18 mouse cellular contexts compared by ENCODE assay signal in genomic region chr11:119956590-119956989, GRCm38 (mm10). TPM values are rescaled to one million over a fixed set of nuclear protein-coding genes. Genes with fewer than 3 reads are reported as not detected.
DNase-seq lines count a peak whose midpoint lies in the region; ATAC-seq and TF ChIP-seq lines count a peak whose summit lies in the region.
"Had no signal": no experiment of that assay in that cellular context is flagged by ENCODE, and none has a peak within 500 bp of the region (broad histone marks: within the 10 kb centered on the region; RNA-seq: fewer than 3 reads in every experiment).

No protein-coding gene starts in this region.

- 67% methylated on average over 13 of the region's 13 CpGs for WGBS in embryonic facial prominence, embryonic 15.5 days

- H3K36me3 ChIP-seq in embryonic facial prominence, embryonic 15.5 days: 0 out of 2 replicates have a peak, but pooled peaks cover 5% of the 10 kb centered on the region
- H3K36me3 ChIP-seq: forebrain, embryonic 12.5 days had no signal

- 0 out of 2 replicates have a peak, but pooled peaks have one; percentile 25 for ATAC-seq in embryonic facial prominence, embryonic 15.5 days (ENCODE audit: insufficient number of reproducible peaks, low FRiP score, low TSS enrichment, low read depth)
- ATAC-seq: hindbrain, embryonic 16.5 days had no signal

- H3K27me3 ChIP-seq in embryonic facial prominence, embryonic 15.5 days: no peaks in the 10 kb centered on the region
- H3K27me3 ChIP-seq: forebrain, embryonic 12.5 days had no signal

- H3K4me2 ChIP-seq in embryonic facial prominence, embryonic 15.5 days (replicated peaks): no peak overlapping the region
- H3K4me2 ChIP-seq: forebrain, embryonic 12.5 days had no signal

- H3K9me3 ChIP-seq in embryonic facial prominence, embryonic 15.5 days (replicated peaks): no peaks in the 10 kb centered on the region
- H3K9me3 ChIP-seq: forebrain, embryonic 12.5 days; heart, embryonic 10.5 days; hindbrain, embryonic 10.5 days had no signal

- TF ChIP-seq CTCF in layer of hippocampus, adult 2 months (conservative IDR thresholded peaks at IDR 0.05): no peak
- TF ChIP-seq CTCF in cortical plate, adult 2 months (IDR thresholded peaks at IDR 0.05; ENCODE audit: extremely low read depth, insufficient read depth, low read length): no peak

- peak overlapping the region; percentile 68 for H3K27ac ChIP-seq in layer of hippocampus, adult 2 months
- H3K27ac ChIP-seq in cortical plate, adult 2 months (ENCODE audit: insufficient read depth, low read length): 0 out of 2 replicates have a peak overlapping the region, but pooled peaks have one; percentile 14
- H3K27ac ChIP-seq in embryonic facial prominence, embryonic 15.5 days (replicated peaks): no peak overlapping the region; the same call in 1 of the 2 replicates
- H3K27ac ChIP-seq: forebrain, embryonic 12.5 days had no signal

- no peak overlapping the region for H3K4me3 ChIP-seq in layer of hippocampus, adult 2 months
- H3K4me3 ChIP-seq in cortical plate, adult 2 months (ENCODE audit: insufficient read depth, low read length): no peak overlapping the region
- H3K4me3 ChIP-seq in embryonic facial prominence, embryonic 15.5 days (replicated peaks): no peak overlapping the region
- H3K4me3 ChIP-seq: forebrain, embryonic 12.5 days; heart, embryonic 10.5 days; hindbrain, embryonic 10.5 days had no signal

- no peak overlapping the region for H3K9ac ChIP-seq in embryonic facial prominence, embryonic 15.5 days
- H3K9ac ChIP-seq: forebrain, embryonic 12.5 days had no signal

- DNase-seq in layer of hippocampus, adult 2 months (ENCODE audit: low spot score in 2 of 2): no peak
- no peak for DNase-seq in layer of hippocampus, postnatal 14 days (ENCODE audit: low spot score in 2 of 2)
- DNase-seq in brain, adult 2 months (ENCODE audit: low read depth, low spot score): peak; percentile 70
- no peak for DNase-seq in frontal cortex, postnatal 10 days (ENCODE audit: low spot score in 2 of 2)
- DNase-seq in adrenal gland, postnatal 36 days: no peak
- DNase-seq: adrenal gland, adult 8-10 months; cerebellum, adult 11-12 months; cerebellum, adult 9-10 months; cerebellum, postnatal 25 days; gastrocnemius, postnatal 36 days; heart, adult 11 months; kidney, adult 11 months had no signal

- H3K4me1 ChIP-seq in cortical plate, adult 2 months (ENCODE audit: control insufficient read depth, insufficient read depth, low read length): peaks cover 44% of the 10 kb centered on the region
- H3K4me1 ChIP-seq in embryonic facial prominence, embryonic 15.5 days: peaks cover 49% of the 10 kb centered on the region

- TF ChIP-seq POLR2A in cortical plate, adult 2 months (IDR thresholded peaks at IDR 0.05; ENCODE audit: extremely low read depth, insufficient read depth, low read length): no peak

RNA-seq across cellular contexts. Expression of gene Baiap2, which starts 14.0 kb away (rescaled TPM):
- total RNA-seq in layer of hippocampus, adult 2 months (2021): 100 to 1,000 TPM; 244 to 257 TPM
- 100 to 1,000 TPM; 148 TPM for total RNA-seq in layer of hippocampus, postnatal 14 days (2021)
- polyA plus RNA-seq in cortical plate, adult 2 months (2012; rRNA removed): 234 and 253 TPM in 2 replicates
- 36.8 and 42.0 TPM in 2 replicates for polyA plus RNA-seq in embryonic facial prominence, embryonic 15.5 days (2015; fragmentation: Nextera tagmentation; extraction: Ambion mirVana)
- total RNA-seq in adrenal gland, postnatal 36 days (2021): 10 to 100 TPM; 11.3 to 24.0 TPM

RNA-seq across cellular contexts. Expression of gene Chmp6, which starts 43.3 kb away (rescaled TPM):
- 10 to 100 TPM; 34.7 to 45.9 TPM for total RNA-seq in layer of hippocampus, adult 2 months (2021)
- total RNA-seq in layer of hippocampus, postnatal 14 days (2021): 10 to 100 TPM; 37.1 to 39.1 TPM
- polyA plus RNA-seq in cortical plate, adult 2 months (2012; rRNA removed): 44.2 and 48.1 TPM in 2 replicates
- polyA plus RNA-seq in embryonic facial prominence, embryonic 15.5 days (2015; fragmentation: Nextera tagmentation; extraction: Ambion mirVana): 93.8 and 95.1 TPM in 2 replicates
- 10 to 100 TPM; 31.9 to 37.6 TPM for total RNA-seq in adrenal gland, postnatal 36 days (2021)

Comparison
In these comparisons a context has a peak if more than half of its experiments do, and no peak if none do; other contexts are left out.
1. RNA of gene Baiap2, which starts 14.0 kb away (total RNA-seq): 244 to 257 TPM in layer of hippocampus, adult 2 months and 148 TPM in layer of hippocampus, postnatal 14 days; 11.3 to 24.0 TPM in adrenal gland, postnatal 36 days; every median in the first group is over 4 times any median in the second.